Mouse (Mus musculus): ENCODE results near the gene Samd1. TPM values are rescaled to one million over a fixed set of nuclear protein-coding genes. Genes with fewer than 3 reads are reported as not detected.
A peak's percentile ranks its signal among the peaks of the same experiment; 100 is the strongest.

Gene Samd1
- polyA plus RNA-seq (2014; fragmentation: Nextera tagmentation; extraction: Ambion mirVana): 15.9 and 18.5 TPM in 2 replicates

DNA sequence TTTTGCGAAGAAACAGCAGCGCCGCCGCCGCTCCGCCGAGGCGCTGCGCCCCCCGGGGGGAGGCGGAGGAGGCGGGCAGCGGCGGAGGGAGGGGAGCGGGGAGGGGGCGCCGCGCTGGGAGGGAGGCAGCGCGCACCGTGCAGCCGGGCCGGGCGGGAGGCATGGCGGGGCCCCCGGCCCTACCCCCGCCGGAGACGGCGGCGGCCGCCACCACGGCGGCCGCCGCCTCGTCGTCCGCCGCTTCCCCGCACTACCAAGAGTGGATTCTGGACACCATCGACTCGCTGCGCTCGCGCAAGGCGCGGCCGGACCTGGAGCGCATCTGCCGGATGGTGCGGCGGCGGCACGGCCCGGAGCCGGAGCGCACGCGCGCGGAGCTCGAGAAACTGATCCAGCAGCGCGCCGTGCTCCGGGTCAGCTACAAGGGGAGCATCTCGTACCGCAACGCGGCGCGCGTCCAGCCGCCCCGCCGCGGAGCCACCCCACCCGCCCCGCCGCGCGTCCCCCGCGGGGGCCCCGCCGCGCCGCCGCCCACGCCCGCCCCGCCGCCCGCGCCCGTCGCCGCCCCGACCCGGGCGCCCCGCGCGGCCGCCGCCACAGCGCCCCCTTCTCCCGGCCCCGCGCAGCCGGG is at the start of gene Samd1:
TSS of gene Samd1 (plus strand) at position 162 of the 631 bp plus-strand sequence.
- H3K9me3 ChIP-seq (ENCODE audit: control insufficient read depth, low read length): no peaks in the 10 kb centered on the region
- H3K9ac ChIP-seq (ENCODE audit: low read depth, low read length): peak within 1 kb of the TSS; percentile 89
- 0% methylated on average over 11 of the region's 112 CpGs for WGBS
- ATAC-seq (ENCODE audit: low read depth): peak; percentile 10; the same call in 1 of the 2 replicates
- H3K4me3 ChIP-seq (ENCODE audit: low read depth, low read length): peak within 1 kb of the TSS; percentile 80
- peaks cover 46% of the 10 kb centered on the region for H3K36me3 ChIP-seq (ENCODE audit: control insufficient read depth, insufficient read depth, low read length)
- H3K4me2 ChIP-seq (ENCODE audit: low read depth, low read length): peak within 1 kb of the TSS; percentile 74
- H3K4me1 ChIP-seq (ENCODE audit: control insufficient read depth, insufficient read depth, low read length): peaks cover 11% of the 10 kb centered on the region
- H3K27me3 ChIP-seq (replicated peaks; ENCODE audit: control insufficient read depth, insufficient read depth, low read length): no peaks in the 10 kb centered on the region
- DNase-seq (ENCODE audit: low spot score): peak; percentile 63
- H3K27ac ChIP-seq (replicated peaks; ENCODE audit: low read depth, low read length): peak within 1 kb of the TSS; percentile 98

DNA sequence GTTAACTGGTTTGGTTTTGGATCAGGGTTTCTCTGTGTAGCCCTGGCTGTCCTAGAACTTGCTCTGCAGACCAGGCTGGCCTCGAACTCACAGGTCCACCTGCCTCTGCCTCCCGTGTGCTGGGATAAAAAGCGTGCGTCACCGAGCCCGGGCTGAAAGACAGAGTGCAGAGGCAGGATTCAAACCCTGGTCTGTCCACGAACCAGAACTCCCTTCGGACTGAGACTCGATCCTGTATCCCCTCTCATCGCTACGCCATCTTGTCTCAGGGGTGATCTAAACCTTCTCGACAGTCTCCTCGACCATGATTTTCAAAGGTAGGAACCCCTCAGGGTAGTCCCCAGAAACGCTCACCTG is 42.7 kb upstream of the Samd1 start:
- H3K4me2 ChIP-seq (ENCODE audit: low read depth, low read length): peak overlapping the region; percentile 55
- H3K36me3 ChIP-seq (ENCODE audit: control insufficient read depth, insufficient read depth, low read length): no peaks in the 10 kb centered on the region
- no peaks in the 10 kb centered on the region for H3K27me3 ChIP-seq (replicated peaks; ENCODE audit: control insufficient read depth, insufficient read depth, low read length)
- no peaks in the 10 kb centered on the region for H3K9me3 ChIP-seq (ENCODE audit: control insufficient read depth, low read length)
- WGBS: 1% methylated on average over 14 of the region's 14 CpGs
- peak overlapping the region; percentile 60 for H3K4me3 ChIP-seq (ENCODE audit: low read depth, low read length)
- H3K27ac ChIP-seq (replicated peaks; ENCODE audit: low read depth, low read length): no peak overlapping the region; the same call in 1 of the 2 replicates
- ATAC-seq (ENCODE audit: low read depth) (no peak), DNase-seq (ENCODE audit: low spot score) (no peak)
- H3K4me1 ChIP-seq (ENCODE audit: control insufficient read depth, insufficient read depth, low read length): no peaks in the 10 kb centered on the region
- H3K9ac ChIP-seq (ENCODE audit: low read depth, low read length): peak overlapping the region; percentile 47

DNA sequence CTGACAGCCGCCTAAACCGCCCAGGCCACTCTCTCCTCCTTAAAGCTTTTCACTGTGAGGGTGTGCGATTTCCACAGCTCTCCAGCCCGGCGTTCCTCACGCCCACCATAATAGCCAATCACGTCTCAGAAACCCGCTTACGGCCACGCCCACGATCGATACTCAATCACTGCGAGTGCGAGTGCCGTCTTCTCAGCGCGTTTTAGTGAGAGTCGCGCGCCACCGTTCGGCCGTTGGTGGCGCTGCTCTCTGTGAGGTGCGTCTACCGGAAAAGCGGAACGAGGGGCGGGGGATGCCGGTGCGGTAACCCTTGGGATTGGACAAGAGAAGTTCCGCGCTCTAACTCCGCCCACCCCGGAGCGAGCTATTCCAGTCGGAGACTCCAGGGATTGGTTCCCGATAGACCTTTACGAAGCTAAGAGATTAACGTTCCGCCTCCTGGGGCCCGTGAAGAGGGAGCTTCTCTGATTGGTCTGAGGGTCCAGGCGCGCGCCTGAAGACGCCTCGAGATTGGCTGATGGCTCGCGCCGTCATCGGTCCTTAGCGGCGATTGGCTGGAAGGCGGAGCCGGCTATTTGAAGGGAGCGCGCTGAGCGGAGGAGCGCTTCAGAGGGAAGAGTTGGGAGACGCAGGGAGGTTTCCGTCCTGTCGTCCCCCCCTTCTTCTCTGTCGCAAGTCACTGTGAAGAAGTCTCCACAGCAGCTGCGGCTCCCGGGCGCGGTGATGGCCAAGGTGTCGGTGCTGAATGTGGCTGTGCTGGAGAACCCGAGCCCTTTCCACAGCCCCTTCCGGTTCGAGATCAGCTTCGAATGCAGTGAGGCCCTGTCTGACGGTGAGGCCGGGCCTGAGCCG is 42.1 kb upstream of the Samd1 start, which contains the start of the genes Gm10644 and Asf1b:
TSS of gene Gm10644 (minus strand) at position 100 of the 852 bp plus-strand sequence.
TSS of gene Asf1b (plus strand) at position 402 of the 852 bp plus-strand sequence.
- peak within 1 kb of the TSS; percentile 60 for H3K4me3 ChIP-seq (ENCODE audit: low read depth, low read length)
- no peak within 1 kb of the TSS; the same call in 1 of the 2 replicates for H3K27ac ChIP-seq (replicated peaks; ENCODE audit: low read depth, low read length)
- under 1% methylated on average over 68 of the region's 75 CpGs for WGBS
- H3K9me3 ChIP-seq (ENCODE audit: control insufficient read depth, low read length): no peaks in the 10 kb centered on the region
- no peaks in the 10 kb centered on the region for H3K4me1 ChIP-seq (ENCODE audit: control insufficient read depth, insufficient read depth, low read length)
- ATAC-seq (ENCODE audit: low read depth) (peak; percentile 99), DNase-seq (ENCODE audit: low spot score) (peak; percentile 100)
- peak within 1 kb of the TSS; percentile 68 for H3K9ac ChIP-seq (ENCODE audit: low read depth, low read length)
- no peaks in the 10 kb centered on the region for H3K27me3 ChIP-seq (replicated peaks; ENCODE audit: control insufficient read depth, insufficient read depth, low read length)
- peak within 1 kb of the TSS; percentile 87 for H3K4me2 ChIP-seq (ENCODE audit: low read depth, low read length)
- H3K36me3 ChIP-seq (ENCODE audit: control insufficient read depth, insufficient read depth, low read length): no peaks in the 10 kb centered on the region

DNA sequence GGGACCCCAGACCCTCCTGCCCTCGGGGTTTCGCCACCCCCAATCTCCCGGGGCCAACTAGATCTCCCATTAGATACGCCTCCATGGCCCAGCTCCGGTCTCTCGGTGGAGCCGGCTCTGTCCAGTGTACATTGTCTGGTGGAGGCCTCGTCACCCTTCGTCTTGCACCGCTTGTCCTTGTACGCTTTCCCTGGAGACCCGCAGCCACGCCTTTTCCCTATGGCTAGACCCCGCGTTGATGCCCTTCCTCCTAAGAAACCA is 41.6 kb upstream of the Samd1 start:
- no peaks in the 10 kb centered on the region for H3K4me1 ChIP-seq (ENCODE audit: control insufficient read depth, insufficient read depth, low read length)
- ATAC-seq (ENCODE audit: low read depth): no peak
- no peaks in the 10 kb centered on the region for H3K36me3 ChIP-seq (ENCODE audit: control insufficient read depth, insufficient read depth, low read length)
- WGBS: 2% methylated on average over 11 of the region's 15 CpGs
- no peaks in the 10 kb centered on the region for H3K27me3 ChIP-seq (replicated peaks; ENCODE audit: control insufficient read depth, insufficient read depth, low read length)
- peak overlapping the region; percentile 68 for H3K9ac ChIP-seq (ENCODE audit: low read depth, low read length)
- peak overlapping the region; percentile 87 for H3K4me2 ChIP-seq (ENCODE audit: low read depth, low read length)
- no peak overlapping the region for H3K27ac ChIP-seq (replicated peaks; ENCODE audit: low read depth, low read length)
- peak overlapping the region; percentile 60 for H3K4me3 ChIP-seq (ENCODE audit: low read depth, low read length)
- no peaks in the 10 kb centered on the region for H3K9me3 ChIP-seq (ENCODE audit: control insufficient read depth, low read length)
- no peak for DNase-seq (ENCODE audit: low spot score)

DNA sequence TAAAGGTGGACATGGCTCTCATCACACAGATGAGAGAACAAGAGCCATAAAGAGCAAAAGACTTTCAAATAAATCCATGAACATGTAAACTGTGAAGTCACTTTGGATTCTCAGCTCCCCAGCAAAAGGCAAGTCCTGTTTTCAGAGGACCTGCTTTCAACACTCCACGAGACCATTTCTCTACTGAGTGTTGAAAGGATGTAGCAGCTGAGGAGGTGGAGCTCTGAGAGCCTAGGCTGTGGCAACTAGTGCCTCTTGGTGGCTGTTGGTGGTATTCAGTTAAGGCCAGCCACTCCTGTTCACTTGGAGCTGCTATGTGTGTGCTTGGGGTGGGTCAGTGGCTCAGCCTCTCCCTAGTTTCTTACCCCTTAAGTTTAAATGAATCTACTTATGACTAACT is 40.7 kb upstream of the Samd1 start:
- Histone ChIP-seq H3K4me3 (ENCODE audit: low read depth, low read length) (peak overlapping the region; percentile 60), H3K27ac (replicated peaks; ENCODE audit: low read depth, low read length) (no peak overlapping the region), H3K4me1 (ENCODE audit: control insufficient read depth, insufficient read depth, low read length) (no peaks in the 10 kb centered on the region), H3K27me3 (replicated peaks; ENCODE audit: control insufficient read depth, insufficient read depth, low read length) (no peaks in the 10 kb centered on the region), H3K4me2 (ENCODE audit: low read depth, low read length) (peak overlapping the region; percentile 87), H3K9me3 (ENCODE audit: control insufficient read depth, low read length) (no peaks in the 10 kb centered on the region), H3K36me3 (ENCODE audit: control insufficient read depth, insufficient read depth, low read length) (no peaks in the 10 kb centered on the region), H3K9ac (ENCODE audit: low read depth, low read length) (peak overlapping the region; percentile 68)
- DNase-seq (ENCODE audit: low spot score): peak; percentile 58
- ATAC-seq (ENCODE audit: low read depth): no peak
- WGBS: 28% methylated on average over 1 of the region's 1 CpGs

DNA sequence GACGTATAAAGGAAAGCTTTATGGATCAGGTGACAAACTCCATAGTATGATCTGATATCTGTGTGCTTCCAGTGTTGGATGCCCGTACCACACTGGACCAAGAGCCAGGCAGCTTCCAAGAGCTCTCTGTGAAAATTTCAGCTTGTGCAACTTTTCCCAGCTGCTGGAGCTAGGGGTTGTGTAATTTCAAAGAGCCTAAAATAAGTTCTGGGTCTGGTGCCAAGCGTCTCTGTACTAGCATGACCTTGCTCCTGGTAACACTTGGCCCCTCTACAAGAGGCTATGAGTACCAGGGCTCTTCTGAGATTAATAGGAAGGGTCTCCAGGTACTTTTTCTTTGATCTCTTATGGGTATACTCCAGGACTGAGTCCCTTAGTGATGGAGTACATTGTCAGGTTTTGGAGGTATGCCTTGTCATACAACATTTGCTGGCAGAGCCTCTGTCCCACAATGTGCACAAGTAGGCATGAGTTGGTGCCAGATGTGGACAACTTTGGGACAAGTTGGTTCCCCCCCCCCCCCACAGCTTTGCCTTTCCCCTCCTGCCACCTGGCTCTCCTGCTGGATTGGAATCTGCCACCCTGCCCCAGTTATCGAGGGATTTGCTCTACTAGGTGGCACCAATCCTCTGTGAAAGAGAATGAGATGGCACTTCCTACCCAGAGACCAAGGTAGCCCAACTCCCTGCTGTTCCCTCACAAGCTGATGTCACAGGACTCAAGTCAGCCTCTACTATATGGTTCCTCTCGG is 33.3 kb upstream of the Samd1 start:
- peaks cover 22% of the 10 kb centered on the region for H3K36me3 ChIP-seq (ENCODE audit: control insufficient read depth, insufficient read depth, low read length)
- no peaks in the 10 kb centered on the region for H3K9me3 ChIP-seq (ENCODE audit: control insufficient read depth, low read length)
- H3K4me2 ChIP-seq (ENCODE audit: low read depth, low read length): no peak overlapping the region
- no peak overlapping the region for H3K4me3 ChIP-seq (ENCODE audit: low read depth, low read length)
- ATAC-seq (ENCODE audit: low read depth) (no peak), DNase-seq (ENCODE audit: low spot score) (no peak)
- H3K27me3 ChIP-seq (replicated peaks; ENCODE audit: control insufficient read depth, insufficient read depth, low read length): no peaks in the 10 kb centered on the region
- no peak overlapping the region for H3K27ac ChIP-seq (replicated peaks; ENCODE audit: low read depth, low read length)
- no peaks in the 10 kb centered on the region for H3K4me1 ChIP-seq (ENCODE audit: control insufficient read depth, insufficient read depth, low read length)
- 91% methylated on average over 5 of the region's 5 CpGs for WGBS
- no peak overlapping the region for H3K9ac ChIP-seq (ENCODE audit: low read depth, low read length)

DNA sequence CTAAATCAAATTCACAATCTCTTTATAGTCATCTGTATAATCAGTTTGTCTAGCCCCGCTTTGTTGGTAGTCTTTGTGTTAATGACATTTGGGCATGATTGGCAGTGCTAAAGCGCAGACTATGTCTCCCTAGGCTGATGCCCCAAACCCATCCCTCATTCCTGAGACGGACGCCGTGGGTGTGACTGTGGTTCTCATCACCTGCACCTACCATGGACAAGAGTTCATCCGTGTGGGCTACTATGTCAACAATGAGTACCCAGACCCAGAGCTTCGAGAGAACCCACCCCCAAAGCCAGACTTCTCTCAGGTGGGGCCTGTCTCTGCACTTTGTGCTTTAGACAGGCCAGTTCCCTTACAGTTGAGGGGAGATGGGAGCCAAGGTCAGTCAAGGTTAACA is 29.8 kb upstream of the Samd1 start:
- Histone ChIP-seq H3K9me3 (ENCODE audit: control insufficient read depth, low read length) (no peaks in the 10 kb centered on the region), H3K4me1 (ENCODE audit: control insufficient read depth, insufficient read depth, low read length) (peaks cover 3% of the 10 kb centered on the region; the same call in 1 of the 2 replicates), H3K9ac (ENCODE audit: low read depth, low read length) (no peak overlapping the region), H3K27ac (replicated peaks; ENCODE audit: low read depth, low read length) (no peak overlapping the region), H3K4me2 (ENCODE audit: low read depth, low read length) (no peak overlapping the region), H3K4me3 (ENCODE audit: low read depth, low read length) (no peak overlapping the region), H3K27me3 (replicated peaks; ENCODE audit: control insufficient read depth, insufficient read depth, low read length) (no peaks in the 10 kb centered on the region), H3K36me3 (ENCODE audit: control insufficient read depth, insufficient read depth, low read length) (peaks cover 31% of the 10 kb centered on the region)
- ATAC-seq (ENCODE audit: low read depth) (no peak), DNase-seq (ENCODE audit: low spot score) (no peak)
- WGBS: 96% methylated on average over 7 of the region's 7 CpGs

DNA sequence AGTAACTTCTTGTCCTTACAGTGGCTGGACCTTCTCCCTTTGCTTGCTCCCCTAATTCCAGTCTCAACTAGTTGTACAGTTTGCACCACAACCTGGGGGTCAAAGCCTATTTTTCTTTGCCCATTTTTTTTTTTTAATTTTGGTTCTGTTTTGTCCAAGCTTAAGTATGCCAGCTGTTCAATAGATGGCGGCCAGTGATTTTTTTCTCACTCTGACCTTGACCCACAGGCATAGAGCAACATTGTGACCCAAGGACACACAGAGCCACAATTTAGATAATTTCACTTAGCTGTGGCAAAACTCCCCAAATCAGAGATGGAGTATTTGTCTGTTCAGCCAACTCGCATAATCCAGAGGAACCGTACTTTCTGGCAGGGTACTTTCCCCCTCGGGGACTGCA is 26.4 kb upstream of the Samd1 start:
- Histone ChIP-seq H3K9me3 (ENCODE audit: control insufficient read depth, low read length) (no peaks in the 10 kb centered on the region), H3K27me3 (replicated peaks; ENCODE audit: control insufficient read depth, insufficient read depth, low read length) (no peaks in the 10 kb centered on the region), H3K4me2 (ENCODE audit: low read depth, low read length) (no peak overlapping the region), H3K36me3 (ENCODE audit: control insufficient read depth, insufficient read depth, low read length) (peaks cover 26% of the 10 kb centered on the region), H3K27ac (replicated peaks; ENCODE audit: low read depth, low read length) (no peak overlapping the region), H3K9ac (ENCODE audit: low read depth, low read length) (no peak overlapping the region), H3K4me3 (ENCODE audit: low read depth, low read length) (no peak overlapping the region), H3K4me1 (ENCODE audit: control insufficient read depth, insufficient read depth, low read length) (peaks cover 10% of the 10 kb centered on the region)
- 88% methylated on average over 4 of the region's 4 CpGs for WGBS
- DNase-seq (ENCODE audit: low spot score) (no peak), ATAC-seq (ENCODE audit: low read depth) (no peak)
